Mouse (Mus musculus) CH12.LX (cell line): ENCODE measurements around the gene Mcts2. TPM values are rescaled to one million over a fixed set of nuclear protein-coding genes. Genes with fewer than 3 reads are reported as not detected.

ENCODE experiments used
- DNase-seq: peaks from one replicate; pipeline ENCODE4 v3.0.0-alpha.2; 2013; ENCODE audit errors: extremely low read depth
- H3K27ac ChIP-seq: 2 replicates; pipeline ENCODE4 v1.5.1; 2012; ENCODE audit warnings: low read depth, mild to moderate bottlenecking, control low read depth, moderate library complexity; ENCODE audit not compliant: insufficient read depth
- H3K27me3 ChIP-seq: replicated peaks from 2 replicates; pipeline ENCODE3; 2012; ENCODE audit warnings: inconsistent platforms
- H3K36me3 ChIP-seq, 2 experiments: replicated peaks in 1 of 2; 2 replicates each; pipeline versions ENCODE3 to v1.6.1; 2012; ENCODE audit warnings: inconsistent platforms in 1 of 2, low read length in 1 of 2, mild to moderate bottlenecking in 1 of 2, mixed read lengths in 1 of 2, moderate library complexity in 1 of 2; ENCODE audit not compliant: control insufficient read depth in 1 of 2, insufficient read depth in 1 of 2
- H3K4me1 ChIP-seq, 2 experiments: 2 replicates each; pipeline ENCODE4 v1.6.1; 2012; ENCODE audit warnings: inconsistent platforms in 1 of 2, moderate library complexity in 1 of 2; ENCODE audit not compliant: insufficient read depth in 2 of 2, control insufficient read depth in 1 of 2
- H3K4me2 ChIP-seq: 2 replicates; pipeline ENCODE4 v1.6.1; 2012; ENCODE audit warnings: low read depth, mild to moderate bottlenecking, control low read depth; ENCODE audit not compliant: poor library complexity, insufficient read depth, severe bottlenecking
- H3K4me3 ChIP-seq, 3 experiments: fragments of 150-350 bp in 1 of 3; sonication (generic) in 1 of 3; replicated peaks in 1 of 3; 2 replicates each; pipeline versions ENCODE3 to v1.5.1; 2011 to 2012; ENCODE audit warnings: low read depth in 2 of 3, low read length in 2 of 3, mild to moderate bottlenecking in 2 of 3, moderate library complexity in 2 of 3, control low read depth in 1 of 3, improper control_type of control experiment in 1 of 3, inconsistent platforms in 1 of 3, mixed read lengths in 1 of 3; ENCODE audit not compliant: poor library complexity in 1 of 3
- H3K79me2 ChIP-seq: replicated peaks from 2 replicates; pipeline ENCODE4 v1.6.1; 2012; ENCODE audit warnings: mild to moderate bottlenecking, moderate library complexity; ENCODE audit not compliant: control insufficient read depth, poor library complexity, insufficient read depth, severe bottlenecking; ENCODE audit errors: extremely low read depth
- H3K9ac ChIP-seq: 2 replicates; pipeline ENCODE4 v1.6.1; 2012; ENCODE audit warnings: low read depth, mild to moderate bottlenecking, control low read depth, moderate library complexity; ENCODE audit not compliant: insufficient read depth
- H3K9me3 ChIP-seq: replicated peaks from 2 replicates; pipeline ENCODE3; 2012; ENCODE audit warnings: low read length, inconsistent platforms, mixed read lengths
- CTCF ChIP-seq, 2 experiments: IDR thresholded peaks in 1 of 2; conservative IDR thresholded peaks in 1 of 2; 2 replicates each; pipeline ENCODE4 v1.5.1; 2011 to 2012; ENCODE audit warnings: low read depth in 2 of 2, low read length in 2 of 2, improper control_type of control experiment in 1 of 2, inconsistent platforms in 1 of 2, mild to moderate bottlenecking in 1 of 2, moderate library complexity in 1 of 2
- E2F4 ChIP-seq: IDR thresholded peaks from 2 replicates; pipeline ENCODE4 v1.6.1; 2011; ENCODE audit warnings: low read depth, low read length, improper control_type of control experiment; ENCODE audit not compliant: insufficient replicate concordance
- ELF1 ChIP-seq: IDR thresholded peaks from 2 replicates; pipeline ENCODE4 v1.6.1; 2014; ENCODE audit warnings: low read depth, mild to moderate bottlenecking, inconsistent platforms, low read length, improper control_type of control experiment
- ETS1 ChIP-seq: conservative IDR thresholded peaks from 2 replicates; pipeline ENCODE4 v1.6.1; 2012; ENCODE audit warnings: low read depth, mild to moderate bottlenecking, inconsistent platforms, low read length, improper control_type of control experiment, moderate library complexity
- GABPA ChIP-seq: IDR thresholded peaks from 2 replicates; pipeline ENCODE4 v1.6.1; 2012; ENCODE audit warnings: low read depth, low read length, improper control_type of control experiment, inconsistent platforms; ENCODE audit not compliant: insufficient replicate concordance
- IRF4 ChIP-seq: IDR thresholded peaks from 2 replicates; pipeline ENCODE4 v1.6.1; 2014; ENCODE audit warnings: low read depth, mild to moderate bottlenecking, inconsistent platforms, low read length, improper control_type of control experiment
- JUN ChIP-seq: IDR thresholded peaks from 2 replicates; pipeline ENCODE4 v1.6.1; 2011; ENCODE audit warnings: low read depth, mild to moderate bottlenecking, low read length, improper control_type of control experiment, moderate library complexity; ENCODE audit not compliant: insufficient read depth
- MAZ ChIP-seq: IDR thresholded peaks from 2 replicates; pipeline ENCODE4 v1.6.1; 2012; ENCODE audit warnings: low read depth, mild to moderate bottlenecking, inconsistent platforms, low read length, improper control_type of control experiment, moderate library complexity
- MEF2A ChIP-seq: IDR thresholded peaks from 2 replicates; pipeline ENCODE4 v1.6.1; 2014; ENCODE audit warnings: low read depth, mild to moderate bottlenecking, inconsistent platforms, low read length, improper control_type of control experiment, borderline replicate concordance
- MXI1 ChIP-seq: IDR thresholded peaks from 2 replicates; pipeline ENCODE4 v1.6.1; 2011; ENCODE audit warnings: mild to moderate bottlenecking, low read depth, low read length, improper control_type of control experiment
- MYC ChIP-seq: IDR thresholded peaks from 2 replicates; pipeline ENCODE4 v1.6.1; 2011; ENCODE audit warnings: low read depth, mild to moderate bottlenecking, improper control_type of control experiment, low read length
- NELFE ChIP-seq: IDR thresholded peaks from 2 replicates; pipeline ENCODE4 v1.6.1; 2011; ENCODE audit warnings: low read depth, low read length, improper control_type of control experiment
- NRF1 ChIP-seq: IDR thresholded peaks from 2 replicates; pipeline ENCODE4 v1.6.1; 2014; ENCODE audit warnings: low read depth, mild to moderate bottlenecking, inconsistent platforms, low read length, improper control_type of control experiment, moderate library complexity
- PAX5 ChIP-seq: IDR thresholded peaks from 2 replicates; pipeline ENCODE4 v1.6.1; 2012; ENCODE audit warnings: low read length, inconsistent platforms, mixed read lengths
- POLR2A ChIP-seq: IDR thresholded peaks from 2 replicates; pipeline ENCODE4 v1.6.1; 2011; ENCODE audit warnings: low read depth, mild to moderate bottlenecking, improper control_type of control experiment, low read length
- POLR2AphosphoS2 ChIP-seq: IDR thresholded peaks from 2 replicates; pipeline ENCODE4 v1.6.1; 2011; ENCODE audit warnings: low read depth, low read length, improper control_type of control experiment
- RAD21 ChIP-seq: IDR thresholded peaks from 2 replicates; pipeline ENCODE4 v1.6.1; 2011; ENCODE audit warnings: low read depth, mild to moderate bottlenecking, low read length, improper control_type of control experiment, moderate library complexity
- SIN3A ChIP-seq: IDR thresholded peaks from 2 replicates; pipeline ENCODE4 v1.6.1; 2012; ENCODE audit warnings: low read length, improper control_type of control experiment, inconsistent platforms
- SMC3 ChIP-seq: IDR thresholded peaks from 2 replicates; pipeline ENCODE4 v1.6.1; 2011; ENCODE audit warnings: low read depth, low read length, improper control_type of control experiment
- TCF12 ChIP-seq: IDR thresholded peaks from 2 replicates; pipeline ENCODE4 v1.6.1; 2014; ENCODE audit warnings: low read depth, mild to moderate bottlenecking, inconsistent platforms, low read length, improper control_type of control experiment
- USF1 ChIP-seq: IDR thresholded peaks from 2 replicates; pipeline ENCODE4 v1.6.1; 2014; ENCODE audit warnings: low read depth, mild to moderate bottlenecking, inconsistent platforms, low read length, improper control_type of control experiment
- USF2 ChIP-seq: conservative IDR thresholded peaks from 2 replicates; pipeline ENCODE4 v1.6.1; 2011; ENCODE audit warnings: low read depth, low read length, improper control_type of control experiment
- ZKSCAN1 ChIP-seq: IDR thresholded peaks from 2 replicates; pipeline ENCODE4 v1.6.1; 2012; ENCODE audit warnings: low read depth, inconsistent platforms, low read length, improper control_type of control experiment, borderline replicate concordance
- ZNF384 ChIP-seq: IDR thresholded peaks from 2 replicates; pipeline ENCODE4 v1.6.1; 2012; ENCODE audit warnings: low read depth, low read length, improper control_type of control experiment, inconsistent platforms
- dilution Hi-C: fragments of 300-500 bp; cut with MboI; formaldehyde crosslinking; loops from 2 replicates; pipeline ENCODE4 v1.14.3; 2020; ENCODE audit warnings: low sequenced_read_pairs; ENCODE audit not compliant: extremely low pct_unique_long_range_greater_than_20kb, extremely low pct_ligation_motif_present
- in situ Hi-C: fragments of 300-500 bp; cut with MboI; formaldehyde crosslinking; loops from 3 replicates; pipeline ENCODE4 v1.14.3; 2019; ENCODE audit warnings: low sequenced_read_pairs, low pct_ligation_motif_present, low pct_unique_long_range_greater_than_20kb, mixed read lengths
- polyA plus RNA-seq: library from polyadenylated mRNA; unstranded; fragments of >175 nt; gene quantifications from 2 replicates; pipeline ENCODE4 v1.2.1, GENCODE M21; 2012; ENCODE audit warnings: low read depth; ENCODE audit not compliant: insufficient read length
- total RNA-seq, 2 experiments: library from RNA; depleted of rRNA; stranded (reverse); fragments of 300-350 nt in 1 of 2; fragments of >200 nt in 1 of 2; gene quantifications; 2 replicates each; pipeline ENCODE4 v1.2.3; 2012 to 2014

The Mcts2 gene
- total and polyA plus RNA-seq, 3 experiments, result 1.5 to 3.3 (median 3.2) TPM

DNA sequence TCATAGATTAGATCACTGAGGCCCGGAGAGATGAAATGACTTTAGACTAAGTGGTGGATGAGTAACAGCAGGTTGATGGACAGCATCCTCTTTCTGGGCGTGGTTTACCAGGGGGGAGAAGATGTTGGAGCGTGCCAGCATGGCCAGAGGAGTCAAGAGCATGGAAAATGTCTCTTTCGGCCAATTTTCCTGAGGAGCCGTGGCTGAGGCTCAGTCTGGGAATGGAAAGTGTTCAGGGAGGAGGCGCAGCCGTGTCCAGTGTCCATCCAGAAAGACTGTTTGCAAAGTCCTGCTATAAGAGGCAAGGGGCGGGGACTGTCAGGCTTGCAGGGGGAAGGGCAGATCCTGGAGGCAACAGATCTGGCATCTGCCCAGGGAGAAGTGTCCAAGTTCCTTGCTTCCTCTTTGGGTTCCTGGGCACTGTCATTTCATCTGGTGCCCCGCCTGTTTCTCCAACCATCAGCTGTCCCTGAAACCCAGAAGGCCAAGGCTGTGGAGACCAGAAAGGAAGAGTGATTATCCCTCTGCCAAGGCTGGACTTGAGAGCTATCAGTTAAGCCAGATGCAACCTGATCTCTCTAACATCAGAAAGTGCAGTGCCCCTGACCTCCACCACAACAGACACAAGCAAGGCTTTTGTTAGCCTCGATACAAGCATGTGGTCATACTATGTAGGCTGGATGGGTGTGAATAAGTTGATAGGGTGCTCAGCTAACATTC lies 33.8 kb upstream of the Mcts2 start:
- Histone ChIP-seq H3K4me2 (no peak overlapping the region), H3K4me3 (no peak overlapping the region), H3K9ac (no peak overlapping the region), H3K79me2 (no peaks in the 10 kb centered on the region), H3K27me3 (no peaks in the 10 kb centered on the region), H3K27ac (no peak overlapping the region), H3K9me3 (peaks cover under 1% of the 10 kb centered on the region), H3K4me1 (peaks cover 6 to 8% of the 10 kb centered on the region in 2 experiments; a peak in 2 of 4 replicates), H3K36me3 (no peaks in the 10 kb centered on the region)
- dilution Hi-C loops, result no loop called here
- in situ Hi-C loops, result no loop called here
- TF ChIP-seq JUN (no peak), ETS1 (no peak), MXI1 (no peak), USF2 (no peak), E2F4 (no peak), IRF4 (no peak), GABPA (no peak), PAX5 (no peak), USF1 (no peak)
- no peak for DNase-seq

DNA sequence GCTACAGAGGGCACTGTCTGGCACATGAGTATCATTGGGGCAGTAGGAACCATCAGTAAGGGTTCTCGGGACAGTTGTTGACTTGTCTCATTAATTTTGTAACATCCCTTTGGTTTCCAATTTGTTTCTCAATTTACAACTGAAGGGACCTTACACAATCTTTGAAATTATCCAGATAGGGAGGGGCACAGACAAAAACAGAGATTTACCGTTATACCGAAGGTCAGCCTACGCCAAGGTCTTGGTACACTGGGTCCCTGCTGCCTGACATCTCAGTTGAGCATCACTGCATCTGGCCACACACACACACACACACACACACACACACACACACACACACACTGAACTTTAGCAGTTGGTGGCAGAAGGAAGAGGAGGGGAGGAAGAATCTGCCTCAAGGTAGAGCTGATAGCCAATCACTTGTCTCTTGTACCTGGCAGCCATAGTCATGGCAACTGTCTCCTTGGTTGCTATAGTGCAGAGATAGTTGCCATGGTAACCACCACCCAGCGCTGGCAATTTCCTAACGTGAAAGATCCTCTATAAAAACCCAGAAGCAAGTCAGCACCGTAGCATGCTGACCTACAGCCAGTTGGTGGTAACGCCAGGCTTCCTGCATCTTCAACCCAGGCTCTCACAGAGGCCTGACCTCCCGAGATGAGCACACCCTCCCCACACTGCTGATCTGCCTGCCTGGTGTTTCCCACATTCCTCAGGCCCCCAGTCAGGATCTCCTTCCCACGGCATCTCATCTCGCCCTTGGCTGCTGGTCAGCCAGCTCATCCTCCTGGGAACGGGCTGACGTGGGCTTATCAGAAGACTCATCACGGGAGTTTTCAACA lies 32.7 kb upstream of the Mcts2 start:
- dilution Hi-C loops (no loop called here), in situ Hi-C loops (no loop called here)
- H3K79me2 ChIP-seq, result no peaks in the 10 kb centered on the region
- H3K4me2 ChIP-seq, result no peak overlapping the region
- H3K4me1 ChIP-seq, result peaks cover 6 to 8% of the 10 kb centered on the region in 2 experiments; a peak in 2 of 4 replicates
- H3K27ac ChIP-seq, result no peak overlapping the region
- TF ChIP-seq RAD21 (no peak), POLR2AphosphoS2 (no peak), NRF1 (no peak), CTCF (conservative IDR thresholded peaks at IDR 0.05 in 1 of 2, IDR thresholded peaks at IDR 0.05 in 1 of 2; ENCODE audit: low read depth in 2 of 2, low read length in 2 of 2) (no peak), JUN (no peak), SIN3A (no peak), ELF1 (no peak), MYC (no peak), MEF2A (no peak), ZNF384 (no peak), ZKSCAN1 (no peak), MAZ (no peak), NELFE (no peak), IRF4 (no peak), TCF12 (no peak), USF1 (no peak), POLR2A (no peak), USF2 (no peak), SMC3 (no peak), E2F4 (no peak)
- no peak overlapping the region for H3K4me3 ChIP-seq
- no peaks in the 10 kb centered on the region for H3K27me3 ChIP-seq
- no peak for DNase-seq
- H3K9ac ChIP-seq, result no peak overlapping the region
- H3K9me3 ChIP-seq, result peaks cover 2% of the 10 kb centered on the region
- H3K36me3 ChIP-seq, result no peaks in the 10 kb centered on the region
